Mouse (Mus musculus): Measurements from ENCODE around the gene Cep295nl.

Gene Cep295nl

GRCm38 (mm10) chr11:118355205-118355604 lies 12.9 kb upstream of the Cep295nl start:
- peak; percentile 70 to 78 for DNase-seq (ENCODE audit: low spot score in 2 of 2)

- DNase-seq (ENCODE audit: low spot score in 2 of 2) = no peak
Measured at GRCm38 (mm10) chr11:118354636-118355191, 12.4 kb upstream of the Cep295nl start.

- DNase-seq (ENCODE audit: low spot score in 2 of 2) = no peak
Measured at GRCm38 (mm10) chr11:118349494-118349893, 7.2 kb upstream of the Cep295nl start.

GRCm38 (mm10) chr11:118348877-118349276 lies 6.6 kb upstream of the Cep295nl start:
- DNase-seq (ENCODE audit: low spot score in 2 of 2) = peak; percentile 45 to 57

- DNase-seq (ENCODE audit: low spot score in 2 of 2) = no peak
Measured at GRCm38 (mm10) chr11:118348419-118348818, 6.1 kb upstream of the Cep295nl start.

GRCm38 (mm10) chr11:118347911-118348310 lies 5.6 kb upstream of the Cep295nl start:
- DNase-seq (ENCODE audit: low spot score in 2 of 2) = no peak

- no peak for DNase-seq (ENCODE audit: low spot score in 2 of 2)
Measured at GRCm38 (mm10) chr11:118347391-118347790, 5.1 kb upstream of the Cep295nl start.

GRCm38 (mm10) chr11:118346395-118347096 lies 4.2 kb upstream of the Cep295nl start:
- no peak for DNase-seq (ENCODE audit: low spot score in 2 of 2)

- no peak for DNase-seq (ENCODE audit: low spot score in 2 of 2)
Measured at GRCm38 (mm10) chr11:118345693-118346092, 3.4 kb upstream of the Cep295nl start.

GRCm38 (mm10) chr11:118343629-118344028 lies 1.3 kb upstream of the Cep295nl start:
- DNase-seq (ENCODE audit: low spot score in 2 of 2) = no peak

GRCm38 (mm10) chr11:118337491-118338168 lies 4.7 kb downstream of the Cep295nl start:
- peak; percentile 68 to 78 for DNase-seq (ENCODE audit: low spot score in 2 of 2)

GRCm38 (mm10) chr11:118333431-118333830 lies 8.9 kb downstream of the Cep295nl start:
- no peak for DNase-seq (ENCODE audit: low spot score in 2 of 2)

- DNase-seq (ENCODE audit: low spot score in 2 of 2) = no peak
Measured at GRCm38 (mm10) chr11:118332376-118332775, 9.9 kb downstream of the Cep295nl start.

- no peak for DNase-seq (ENCODE audit: low spot score in 2 of 2)
Measured at GRCm38 (mm10) chr11:118330777-118331176, 11.5 kb downstream of the Cep295nl start.

- no peak for DNase-seq (ENCODE audit: low spot score in 2 of 2)
Measured at GRCm38 (mm10) chr11:118330361-118330760, 11.9 kb downstream of the Cep295nl start.

- DNase-seq (ENCODE audit: low spot score in 2 of 2) = no peak
Measured at GRCm38 (mm10) chr11:118328947-118329346, 13.4 kb downstream of the Cep295nl start.

GRCm38 (mm10) chr11:118328511-118328910 lies 13.8 kb downstream of the Cep295nl start:
- no peak for DNase-seq (ENCODE audit: low spot score in 2 of 2)

GRCm38 (mm10) chr11:118326991-118327971 lies 15.0 kb downstream of the Cep295nl start:
- no peak for DNase-seq (ENCODE audit: low spot score in 2 of 2)

GRCm38 (mm10) chr11:118326491-118326890 lies 15.8 kb downstream of the Cep295nl start:
- no peak for DNase-seq (ENCODE audit: low spot score in 2 of 2)

- DNase-seq (ENCODE audit: low spot score in 2 of 2) = no peak
Measured at GRCm38 (mm10) chr11:118324541-118324940, 17.8 kb downstream of the Cep295nl start.

GRCm38 (mm10) chr11:118323974-118324373 lies 18.3 kb downstream of the Cep295nl start:
- DNase-seq (ENCODE audit: low spot score in 2 of 2) = no peak

GRCm38 (mm10) chr11:118322647-118323046 lies 19.7 kb downstream of the Cep295nl start:
- no peak for DNase-seq (ENCODE audit: low spot score in 2 of 2)

Data from natural killer cell, adult 2 months (primary cell).